Mouse (Mus musculus) megakaryocyte-erythroid progenitor cell, adult 5-6 weeks (primary cell): Measurements from ENCODE around the gene Gm21830. TPM values are rescaled to one million over a fixed set of nuclear protein-coding genes. Genes with fewer than 3 reads are reported as not detected.
"Not testable (repeated sequence)": the region's sequence is repeated elsewhere in the genome, so short reads cannot be mapped to it uniquely, and the experiment has no call there.

Experiments
- ATAC-seq: replicated peaks from 2 replicates; pipeline ENCODE4 v1.8.0; 2016; ENCODE audit warnings: mild to moderate bottlenecking, inconsistent platforms; ENCODE audit not compliant: severe bottlenecking, poor library complexity, low FRiP score, low TSS enrichment
- total RNA-seq, 2 experiments: library from RNA; stranded (forward) in 1 of 2; stranded (reverse) in 1 of 2; fragments of 200-1000, 215-1000 nt in 1 of 2; fragments of >200 nt in 1 of 2; fragmentation: Nextera tagmentation in 1 of 2; gene quantifications; 2 replicates each; pipeline ENCODE4 v1.2.3; 2014 to 2017

The Gm21830 gene
- total RNA-seq (2014; fragmentation: Nextera tagmentation), result not detected in 2 replicates
- total RNA-seq (2017), result not detected in 2 replicates

DNA sequence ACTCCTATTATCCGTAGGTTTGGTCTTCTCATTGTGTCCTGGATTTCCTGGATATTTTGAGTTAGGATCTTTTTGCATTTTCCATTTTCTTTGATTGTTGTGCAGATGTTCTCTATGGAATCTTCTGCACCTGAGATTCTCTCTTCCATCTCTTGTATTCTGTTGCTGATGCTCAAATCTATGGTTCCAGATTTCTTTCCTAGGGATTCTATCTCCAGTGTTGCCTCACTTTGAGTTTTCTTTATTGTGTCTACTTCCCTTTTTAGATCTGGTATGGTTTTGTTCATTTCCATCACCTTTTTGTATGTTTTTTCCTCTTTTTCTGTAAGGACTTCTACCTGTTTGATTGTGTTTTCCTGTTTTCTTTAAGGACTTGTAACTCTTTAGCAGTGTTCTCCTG, at the start of gene Gm21830:
TSS of gene Gm21830 (plus strand) at position 301 of the 400 bp plus-strand sequence.
- not testable (repeated sequence) for ATAC-seq

- no peak for ATAC-seq
Observed at GRCm38 (mm10) chr2:67364506-67364905, 49.0 kb upstream of the Gm21830 start.

- no peak for ATAC-seq
Observed at GRCm38 (mm10) chr2:67378504-67378903, 35.0 kb upstream of the Gm21830 start.

GRCm38 (mm10) chr2:67420853-67421252, 7.3 kb downstream of the Gm21830 start:
- ATAC-seq, result no peak

DNA sequence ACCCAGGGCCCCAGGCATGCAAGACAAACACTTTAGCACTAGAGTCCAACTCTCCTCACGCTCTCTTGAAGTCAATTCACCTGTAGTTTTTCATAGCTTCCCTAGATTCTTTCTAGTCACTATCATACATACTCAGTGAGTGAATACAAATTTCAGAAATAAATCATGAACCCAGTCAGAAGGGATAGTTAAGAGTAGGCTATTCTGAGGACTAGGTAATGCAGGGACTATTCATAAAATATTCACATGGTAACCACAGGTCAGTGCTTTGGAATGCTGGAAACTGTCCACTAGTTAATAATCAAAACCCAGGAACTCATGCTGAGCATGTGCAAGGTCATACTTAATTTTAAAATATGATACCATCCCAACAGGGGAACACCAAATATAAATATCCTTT, 9.3 kb downstream of the Gm21830 start:
- ATAC-seq, result no peak

DNA sequence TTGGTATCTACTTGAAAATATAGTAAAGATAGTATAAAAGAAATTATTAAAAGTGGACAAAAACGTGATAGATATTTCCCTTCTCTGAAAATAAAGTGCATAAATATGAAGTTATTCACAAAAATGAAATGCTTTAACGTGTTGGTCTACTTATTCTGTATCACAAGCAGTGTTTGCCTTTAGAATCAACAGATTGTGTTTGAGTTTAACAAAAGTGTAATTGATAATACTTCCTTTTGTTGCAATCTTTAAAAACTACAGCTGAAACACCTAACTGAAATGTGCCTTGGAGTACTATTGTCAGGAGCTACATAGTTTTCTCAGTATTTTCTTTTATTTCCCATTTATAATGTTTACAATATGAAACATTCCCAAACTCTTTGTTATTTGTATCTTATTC, 19.6 kb downstream of the Gm21830 start, which contains the start of gene Gm26727:
TSS of gene Gm26727 (minus strand) at position 101 of the 400 bp plus-strand sequence.
- no peak for ATAC-seq

- no peak for ATAC-seq
Observed at GRCm38 (mm10) chr2:67438309-67438708, 24.8 kb downstream of the Gm21830 start.

- ATAC-seq, result no peak
Observed at GRCm38 (mm10) chr2:67445780-67446179, 32.3 kb downstream of the Gm21830 start, which contains the start of gene Xirp2. Gene Xirp2 (plus strand): TSS chr2:67446002.

GRCm38 (mm10) chr2:67446772-67447171, 33.2 kb downstream of the Gm21830 start:
- ATAC-seq, result no peak

DNA sequence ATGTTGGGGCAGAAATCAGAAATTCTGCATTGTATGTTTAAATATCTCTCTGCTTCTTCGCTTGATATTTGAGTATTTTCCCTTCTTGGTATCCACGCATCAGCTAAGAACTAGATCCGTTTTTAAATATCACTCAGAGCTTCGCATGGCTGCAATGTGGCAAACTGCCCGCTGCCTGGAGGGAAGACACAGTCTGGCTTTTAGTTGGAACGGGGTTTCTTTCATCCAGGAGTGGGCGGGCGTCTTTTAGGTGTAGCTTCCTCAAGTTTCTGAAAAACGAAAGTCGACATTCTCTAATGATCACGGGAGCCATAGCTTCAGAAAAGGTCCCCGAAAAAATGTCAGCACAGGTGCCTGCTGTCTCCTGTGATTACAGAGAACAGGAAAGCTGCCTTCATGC, 33.7 kb downstream of the Gm21830 start:
- no peak for ATAC-seq

- ATAC-seq, result no peak
Observed at GRCm38 (mm10) chr2:67460857-67461256, 47.3 kb downstream of the Gm21830 start.

DNA sequence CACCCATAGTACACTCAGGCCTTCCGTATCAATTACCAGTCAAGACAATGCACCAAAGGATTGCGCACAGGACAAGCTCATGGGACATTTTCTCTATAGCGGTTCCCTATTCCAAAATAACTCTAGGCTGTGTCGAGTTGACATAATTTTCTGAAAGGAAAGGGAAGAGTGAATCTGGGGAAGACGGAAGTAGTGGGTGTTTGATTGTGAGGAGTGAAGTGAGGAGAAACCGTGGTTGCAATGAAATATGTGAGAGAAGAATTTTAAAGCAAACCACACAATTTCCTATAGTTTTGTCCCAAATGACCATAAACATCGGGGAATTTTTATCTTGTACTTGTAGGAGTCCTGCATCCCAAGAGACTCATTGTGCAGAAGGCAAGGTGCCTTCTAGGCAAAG, 53.5 kb downstream of the Gm21830 start:
- no peak for ATAC-seq

- ATAC-seq, result not testable (repeated sequence)
Observed at GRCm38 (mm10) chr2:67470030-67470429, 56.5 kb downstream of the Gm21830 start.

DNA sequence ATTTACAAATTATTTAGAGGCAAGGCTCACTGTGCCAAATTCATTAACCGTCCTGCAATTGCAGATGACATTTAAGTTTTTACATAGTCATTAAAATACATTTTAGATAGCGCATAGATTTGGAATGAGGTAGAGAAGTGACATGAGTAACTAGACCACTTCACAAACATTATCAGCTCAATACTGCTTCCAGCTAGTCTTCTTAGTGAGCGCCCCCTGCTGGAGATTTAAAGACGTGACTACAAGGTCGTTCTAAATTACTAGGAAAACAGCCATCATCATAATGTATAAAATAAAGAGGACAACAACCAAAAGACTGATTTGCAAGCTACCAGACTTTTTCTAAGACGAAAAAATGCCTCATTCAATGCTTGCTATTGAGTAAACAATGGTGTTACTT, 64.2 kb downstream of the Gm21830 start:
- ATAC-seq, result no peak

DNA sequence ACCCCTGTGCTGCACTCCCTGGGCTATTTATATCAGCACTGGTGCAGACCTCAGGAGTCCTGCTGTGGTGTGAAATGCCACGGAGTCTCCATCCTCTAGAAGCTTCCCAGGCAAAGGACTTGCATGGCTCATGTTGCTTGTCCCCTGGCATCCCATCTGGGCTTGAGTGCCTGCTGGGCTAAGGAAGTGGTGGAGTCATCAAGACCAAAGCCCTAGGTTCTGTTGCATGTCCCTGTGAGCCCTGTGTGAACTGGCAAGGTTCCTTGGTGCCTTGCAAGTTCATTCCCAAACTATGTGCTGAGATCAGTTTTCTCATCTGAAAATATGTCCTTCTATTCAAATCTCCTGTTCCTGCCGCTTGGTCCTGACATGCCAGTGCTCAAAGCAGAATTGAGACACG, 67.5 kb downstream of the Gm21830 start:
- no peak for ATAC-seq

Other genes starting within 250 kb of the Gm21830 start
- gene Gm26727, start 19.5 kb downstream of the Gm21830 start, total RNA-seq (2014; fragmentation: Nextera tagmentation), result not detected in 2 replicates
- gene Gm26727, start 19.5 kb downstream of the Gm21830 start, total RNA-seq (2017), result not detected in 2 replicates
- gene Xirp2, start 32.3 kb downstream of the Gm21830 start, total RNA-seq (2014; fragmentation: Nextera tagmentation), result not detected in 2 replicates
- gene Xirp2, start 32.3 kb downstream of the Gm21830 start, total RNA-seq (2017), result not detected in 2 replicates
- not detected in 2 replicates for gene B3galt1, start 152.1 kb downstream of the Gm21830 start, total RNA-seq (2014; fragmentation: Nextera tagmentation)
- 0.11 TPM in 1 of 2 replicates, not detected in the other for gene B3galt1, start 152.1 kb downstream of the Gm21830 start, total RNA-seq (2017)